Mouse (Mus musculus) small intestine, adult 2 months (tissue): ENCODE data around the gene Cmtm3.
A peak's percentile ranks its signal among the peaks of the same experiment; 100 is the strongest.

Experiments
- CTCF ChIP-seq: fragments of 200-500 bp; IDR thresholded peaks from 2 replicates; pipeline ENCODE4 v1.5.1; 2012; ENCODE audit warnings: low read depth, mild to moderate bottlenecking, control low read depth, inconsistent platforms, low read length, moderate library complexity, mixed read lengths; ENCODE audit not compliant: insufficient replicate concordance, insufficient read length; ENCODE audit errors: extremely low read depth
- POLR2A ChIP-seq: fragments of 200-500 bp; IDR thresholded peaks from 2 replicates; pipeline ENCODE4 v1.6.1; 2012; ENCODE audit warnings: low read depth, mild to moderate bottlenecking, control low read depth, inconsistent platforms, low read length, moderate library complexity

DNA sequence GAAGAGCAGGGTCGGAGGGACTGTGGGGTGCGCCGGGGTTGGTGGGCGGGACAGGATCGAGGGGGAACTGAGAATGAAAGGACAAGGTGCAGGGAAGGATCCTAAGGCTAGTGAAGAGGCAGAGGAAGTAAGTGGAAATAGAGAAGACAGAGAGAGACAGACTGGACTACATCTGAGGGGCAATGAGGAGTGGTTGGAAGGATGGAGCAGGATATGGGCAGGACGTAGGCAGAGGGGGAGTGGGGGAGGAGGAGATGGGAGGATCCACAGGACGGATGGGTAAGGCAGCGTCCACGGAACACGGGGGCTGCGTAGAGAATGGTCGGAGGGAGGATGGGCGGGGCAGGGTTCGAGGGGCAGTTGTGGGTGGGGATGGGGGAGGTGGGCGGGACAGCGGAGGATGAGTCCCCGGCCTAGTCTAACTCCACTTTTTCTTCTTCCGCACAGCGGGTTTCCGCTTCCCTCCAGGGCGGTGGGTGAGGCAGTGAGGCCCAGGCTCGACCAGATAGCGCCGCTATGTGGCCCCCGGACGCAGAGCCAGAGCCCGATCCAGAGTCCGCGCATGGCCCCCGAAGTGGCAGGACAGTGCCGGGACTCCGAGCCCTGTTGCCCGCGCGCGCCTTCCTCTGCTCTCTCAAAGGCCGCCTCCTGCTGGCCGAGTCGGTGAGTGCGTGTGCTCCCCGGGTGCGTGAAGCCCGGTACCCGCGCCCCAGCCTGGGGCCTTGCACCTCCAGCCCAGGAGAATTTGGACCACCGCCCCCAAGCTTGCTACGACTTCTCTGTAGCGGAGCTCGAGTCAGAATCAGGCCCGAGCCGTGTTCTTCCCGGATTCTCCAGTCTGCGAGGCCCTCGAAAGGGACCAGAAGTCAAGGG is 1.3 kb downstream of the Cmtm3 start:
- peak; percentile 47; the same call in 1 of the 2 replicates for TF ChIP-seq CTCF
- TF ChIP-seq POLR2A, result peak; percentile 45; the same call in 1 of the 2 replicates
